Mouse (Mus musculus): ENCODE results near the gene Trove2.
"Not testable (repeated sequence)": the region's sequence is repeated elsewhere in the genome, so short reads cannot be mapped to it uniquely, and the experiment has no call there.

Trove2 gene

GRCm38 (mm10) chr1:143738811-143739210 lies 38.1 kb downstream of the Trove2 start:
- no peak for DNase-seq

- DNase-seq = no peak
Measured at GRCm38 (mm10) chr1:143733914-143734410, 42.9 kb downstream of the Trove2 start.

- DNase-seq = no peak
Measured at GRCm38 (mm10) chr1:143731691-143732090, 45.2 kb downstream of the Trove2 start.

GRCm38 (mm10) chr1:143730899-143731298 lies 46.0 kb downstream of the Trove2 start:
- DNase-seq = no peak

- DNase-seq = no peak
Measured at GRCm38 (mm10) chr1:143727701-143728445, 49.0 kb downstream of the Trove2 start.

GRCm38 (mm10) chr1:143724456-143725064 lies 52.3 kb downstream of the Trove2 start:
- no peak for DNase-seq

- not testable (repeated sequence) for DNase-seq
Measured at GRCm38 (mm10) chr1:143716038-143716437, 60.8 kb downstream of the Trove2 start, which contains the start of gene Glrx2. TSS of gene Glrx2 (plus strand) at chr1:143716338.

GRCm38 (mm10) chr1:143710627-143710976 lies 66.3 kb downstream of the Trove2 start:
- DNase-seq = no peak

- DNase-seq = no peak
Measured at GRCm38 (mm10) chr1:143709966-143710626, 66.8 kb downstream of the Trove2 start.

GRCm38 (mm10) chr1:143708361-143708760 lies 68.5 kb downstream of the Trove2 start:
- no peak for DNase-seq

- no peak for DNase-seq
Measured at GRCm38 (mm10) chr1:143707006-143707405, 69.9 kb downstream of the Trove2 start.

GRCm38 (mm10) chr1:143702741-143703262 lies 74.1 kb downstream of the Trove2 start, which contains the start of gene Cdc73:
TSS of gene Cdc73 (minus strand) at chr1:143702893.
- DNase-seq = peak; percentile 93

GRCm38 (mm10) chr1:143702141-143702740 lies 74.6 kb downstream of the Trove2 start:
- no peak for DNase-seq

- no peak for DNase-seq
Measured at GRCm38 (mm10) chr1:143701736-143702135, 75.1 kb downstream of the Trove2 start.
